13 mouse cellular contexts compared by ENCODE assay signal in the genomic region with DNA sequence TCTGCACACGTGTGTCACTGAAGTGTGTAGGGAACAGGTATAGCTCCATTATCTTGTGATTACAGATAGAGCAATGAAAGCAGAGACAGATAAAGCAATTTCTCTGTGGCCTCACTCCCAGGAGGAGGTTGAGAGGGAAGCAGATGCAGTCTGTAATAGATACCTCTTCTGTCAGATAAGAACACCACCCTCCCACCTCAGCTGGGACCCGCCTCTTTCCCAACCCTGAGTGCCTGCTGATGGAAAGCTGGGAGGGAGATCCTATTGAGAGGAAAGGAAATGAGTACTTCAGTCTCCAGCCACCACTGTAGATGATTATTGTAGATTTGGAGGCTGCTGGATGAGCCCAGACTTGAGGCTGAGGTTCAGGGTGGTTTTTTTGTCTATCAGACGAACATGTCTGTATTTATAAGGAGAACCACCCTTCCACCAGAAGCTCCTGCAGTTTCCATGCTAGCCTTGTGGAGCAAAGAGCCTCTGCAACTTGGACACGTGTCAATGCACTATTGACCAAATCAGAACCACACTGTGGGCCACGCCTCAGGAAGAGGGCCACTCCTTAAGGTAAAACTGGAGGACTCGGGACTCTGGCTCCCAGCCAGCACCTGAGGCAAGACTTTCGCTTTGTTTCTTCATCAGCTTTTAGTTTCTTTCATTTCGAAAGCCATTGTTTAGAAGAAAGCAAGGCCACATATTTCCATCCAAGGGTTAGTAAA. TPM values are rescaled to one million over a fixed set of nuclear protein-coding genes. Genes with fewer than 3 reads are reported as not detected.
DNase-seq lines count a peak whose midpoint lies in the region; ATAC-seq lines count a peak whose summit lies in the region.
"Had no signal": no experiment of that assay in that cellular context is flagged by ENCODE, and none has a peak within 500 bp of the region (broad histone marks: within the 10 kb centered on the region; RNA-seq: fewer than 3 reads in every experiment).

No protein-coding gene starts in this region.

- ATAC-seq in intestine, embryonic 15.5 days = peak; percentile 90
- peak; percentile 69; the same call in 1 of the 2 replicates for ATAC-seq in lung, embryonic 16.5 days (ENCODE audit: low read depth)
- ATAC-seq: forebrain, embryonic 14.5 days had no signal

- no peaks in the 10 kb centered on the region for H3K9me3 ChIP-seq in intestine, embryonic 15.5 days
- H3K9me3 ChIP-seq in lung, embryonic 16.5 days (ENCODE audit: control insufficient read depth, low read length) = no peaks in the 10 kb centered on the region; the same call in 1 of the 2 replicates
- H3K9me3 ChIP-seq: heart, embryonic 13.5 days had no signal

- no peak overlapping the region for H3K4me3 ChIP-seq in intestine, embryonic 15.5 days (replicated peaks)
- no peak overlapping the region for H3K4me3 ChIP-seq in lung, embryonic 16.5 days (ENCODE audit: low read length)
- H3K4me3 ChIP-seq: heart, embryonic 13.5 days had no signal

- H3K9ac ChIP-seq in intestine, embryonic 15.5 days = no peak overlapping the region
- H3K9ac ChIP-seq in lung, embryonic 16.5 days (ENCODE audit: low read length) = no peak overlapping the region
- H3K9ac ChIP-seq: heart, embryonic 13.5 days had no signal

- DNase-seq in adrenal gland, adult 8-10 months = peak; percentile 4
- DNase-seq in adrenal gland, adult 18-20 months (ENCODE audit: low spot score in 2 of 2) = no peak
- DNase-seq in 3134 (ENCODE audit: extremely low read depth, insufficient read length, low spot score) = peak; percentile 36
- DNase-seq in layer of hippocampus, postnatal 36 days = no peak
- no peak for DNase-seq in cerebellum, adult 9-11 months
- DNase-seq in embryo, embryonic 10 days (ENCODE audit: low spot score) = no peak
- DNase-seq: cerebellum, postnatal 14 days; thymus, postnatal 36 days had no signal

- no peak overlapping the region for H3K4me2 ChIP-seq in intestine, embryonic 15.5 days (replicated peaks)
- H3K4me2 ChIP-seq in lung, embryonic 16.5 days (ENCODE audit: low read depth, low read length) = peak overlapping the region; percentile 17; the same call in 1 of the 2 replicates
- H3K4me2 ChIP-seq: heart, embryonic 13.5 days; midbrain, embryonic 11.5 days had no signal

- no peaks in the 10 kb centered on the region for H3K36me3 ChIP-seq in intestine, embryonic 15.5 days
- H3K36me3 ChIP-seq in lung, embryonic 16.5 days (ENCODE audit: control insufficient read depth, insufficient read depth, low read length) = no peaks in the 10 kb centered on the region
- H3K36me3 ChIP-seq: heart, embryonic 13.5 days had no signal

- no peaks in the 10 kb centered on the region for H3K4me1 ChIP-seq in intestine, embryonic 15.5 days (replicated peaks)
- peaks cover 4% of the 10 kb centered on the region for H3K4me1 ChIP-seq in lung, embryonic 16.5 days (replicated peaks; ENCODE audit: control insufficient read depth, insufficient read depth, low read length)
- H3K4me1 ChIP-seq: heart, embryonic 13.5 days had no signal

- no peaks in the 10 kb centered on the region for H3K27me3 ChIP-seq in intestine, embryonic 15.5 days (replicated peaks)
- H3K27me3 ChIP-seq in lung, embryonic 16.5 days (ENCODE audit: control insufficient read depth, insufficient read depth, low read depth, low read length) = no peaks in the 10 kb centered on the region
- H3K27me3 ChIP-seq: heart, embryonic 13.5 days had no signal

- WGBS in intestine, embryonic 15.5 days = 53% methylated on average over 8 of the region's 8 CpGs
- 46% methylated on average over 8 of the region's 8 CpGs for WGBS in lung, embryonic 16.5 days

- peak overlapping the region; percentile 59; the same call in 1 of the 2 replicates for H3K27ac ChIP-seq in intestine, embryonic 15.5 days
- H3K27ac ChIP-seq in lung, embryonic 16.5 days (ENCODE audit: low read length) = peak overlapping the region; percentile 12; the same call in 1 of the 2 replicates
- H3K27ac ChIP-seq: heart, embryonic 13.5 days had no signal

RNA-seq across cellular contexts. Expression of a gene that starts 55.3 kb away (rescaled TPM):
- 10 to 100 TPM; 31.4 to 39.2 (median 34.6) TPM for total RNA-seq in adrenal gland, adult 8-10 months (2022)
- total RNA-seq in adrenal gland, adult 18-20 months (2021) = 10 to 100 TPM; 17.5 to 28.1 TPM
- 40.8 and 43.2 TPM in 2 replicates for polyA plus RNA-seq in intestine, embryonic 15.5 days (2015; fragmentation: Nextera tagmentation; extraction: Ambion mirVana)
- polyA plus RNA-seq in lung, embryonic 16.5 days (2015; fragmentation: Nextera tagmentation; extraction: Ambion mirVana) = 32.4 and 35.5 TPM in 2 replicates
- total RNA-seq in layer of hippocampus, postnatal 36 days (2021) = 100 to 1,000 TPM in 1 of 2 experiments, 10 to 100 TPM in 1; 98.9 to 118 TPM

Comparison
In these comparisons a context has a peak if more than half of its experiments do, and no peak if none do; other contexts are left out.
1. DNase-seq: peak in adrenal gland, adult 8-10 months (single experiment) and 3134 (single experiment); none in adrenal gland, adult 18-20 months (0 of 2), layer of hippocampus, postnatal 36 days (0 of 2), cerebellum, adult 9-11 months (single experiment) and embryo, embryonic 10 days (single experiment).